Mouse (Mus musculus) limb, embryonic 14.5 days (tissue): ENCODE measurements around the gene Med23. TPM values are rescaled to one million over a fixed set of nuclear protein-coding genes. Genes with fewer than 3 reads are reported as not detected.

Experiments
- ATAC-seq: fragments of 200-750 bp; cut with Nextera tagmentation; 2 replicates; pipeline ENCODE4 v1.8.0; 2017; ENCODE audit warnings: low read depth, moderate number of reproducible peaks, moderate TSS enrichment; ENCODE audit not compliant: low FRiP score
- DNase-seq: peaks from one replicate; pipeline ENCODE4 v3.0.0-alpha.2; 2015; ENCODE audit warnings: low spot score
- H3K27ac ChIP-seq: fragments of 300-500 bp; sonication (generic); replicated peaks from 2 replicates; pipeline ENCODE4 v1.5.1; 2014; ENCODE audit warnings: low read depth, mild to moderate bottlenecking, low read length, moderate library complexity, mixed read lengths
- H3K27me3 ChIP-seq: fragments of 300-500 bp; sonication (generic); 2 replicates; pipeline ENCODE4 v1.6.1; 2014; ENCODE audit warnings: low read length, mixed read lengths; ENCODE audit not compliant: control insufficient read depth, insufficient read depth
- H3K36me3 ChIP-seq: fragments of 300-500 bp; sonication (generic); 2 replicates; pipeline ENCODE4 v1.6.1; 2014; ENCODE audit warnings: mild to moderate bottlenecking, low read length, moderate library complexity, mixed read lengths; ENCODE audit not compliant: control insufficient read depth, insufficient read depth
- H3K4me1 ChIP-seq: fragments of 300-500 bp; sonication (generic); 2 replicates; pipeline ENCODE4 v1.6.1; 2014; ENCODE audit warnings: antibody characterized with exemption, low read length, mixed read lengths; ENCODE audit not compliant: control insufficient read depth, insufficient read depth
- H3K4me2 ChIP-seq: fragments of 300-500 bp; sonication (generic); replicated peaks from 2 replicates; pipeline ENCODE4 v1.6.1; 2014; ENCODE audit warnings: low read depth, mild to moderate bottlenecking, low read length, moderate library complexity; ENCODE audit not compliant: severe bottlenecking
- H3K4me3 ChIP-seq: fragments of 300-500 bp; sonication (generic); replicated peaks from 2 replicates; pipeline ENCODE4 v1.5.1; 2014; ENCODE audit warnings: low read length
- H3K9ac ChIP-seq: fragments of 300-500 bp; sonication (generic); 2 replicates; pipeline ENCODE4 v1.6.1; 2014; ENCODE audit warnings: mild to moderate bottlenecking, low read depth, low read length, moderate library complexity; ENCODE audit not compliant: severe bottlenecking
- H3K9me3 ChIP-seq: fragments of 300-500 bp; sonication (generic); 2 replicates; pipeline ENCODE4 v1.6.1; 2016; ENCODE audit warnings: low read length; ENCODE audit not compliant: control insufficient read depth
- POLR2A ChIP-seq: fragments of 200-500 bp; IDR thresholded peaks from 2 replicates; pipeline ENCODE4 v1.8.0; 2012; ENCODE audit warnings: inconsistent platforms, mild to moderate bottlenecking, moderate library complexity, borderline replicate concordance; ENCODE audit not compliant: insufficient read depth, insufficient read length; ENCODE audit errors: extremely low read depth
- WGBS: fragments of 180-500 bp; shearing (Covaris S2); extraction: QIAGEN DNeasy Blood & Tissue Kit; methylation state at CpG from one replicate; pipeline ENCODE4 v1.1.7; 2014; 5-methylcytosine and 5-hydroxymethylcytosine counted together
- microRNA-seq: library from miRNA; unstranded; fragments of <30 nt; microRNA quantifications from one replicate; pipeline ENCODE4, GENCODE M21; 2016
- polyA plus RNA-seq, 2 experiments: library from polyadenylated mRNA; depleted of rRNA in 1 of 2; stranded (reverse) in 1 of 2; unstranded in 1 of 2; fragments of >200 nt; fragmentation: Nextera tagmentation in 1 of 2; extraction: Ambion mirVana in 1 of 2; gene quantifications; 2 replicates each; pipeline versions ENCODE4 v1.2.1 to v1.2.3; 2012 to 2014

Med23 gene
- polyA plus RNA-seq, 2 experiments = 23.6 to 40.7 TPM

DNA sequence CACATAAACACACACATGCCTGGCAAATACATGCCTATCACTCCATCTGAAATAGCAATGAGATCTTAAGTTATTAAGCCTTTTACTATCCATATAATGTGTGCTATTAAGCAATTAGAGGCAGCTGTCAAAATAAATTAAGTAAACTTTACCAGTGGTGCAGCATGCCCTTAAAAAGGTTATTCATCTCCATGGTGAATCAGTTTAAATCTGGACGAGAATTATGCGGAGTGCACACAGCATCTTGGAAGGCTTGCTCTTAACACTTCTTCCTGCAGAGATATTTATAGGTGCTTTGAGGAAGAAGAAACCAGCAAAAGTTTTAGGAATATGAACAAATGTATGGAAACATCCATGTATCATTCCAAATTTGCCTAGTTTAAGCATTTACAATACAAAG lies 92.1 kb downstream of the Med23 start:
- no peak for DNase-seq
- Histone ChIP-seq H3K4me2 (no peak overlapping the region), H3K4me3 (no peak overlapping the region), H3K4me1 (peaks cover 8% of the 10 kb centered on the region; the same call in 1 of the 2 replicates), H3K27me3 (no peaks in the 10 kb centered on the region), H3K27ac (no peak overlapping the region), H3K36me3 (no peaks in the 10 kb centered on the region), H3K9ac (no peak overlapping the region), H3K9me3 (no peaks in the 10 kb centered on the region)
- TF ChIP-seq POLR2A = no peak
- 45% methylated on average over 2 of the region's 2 CpGs for WGBS
- no peak for ATAC-seq

Small RNA genes within 50 kb of the gene (microRNA-seq; reads per million reads assigned to microRNA genes)
- gene Mir6905 = not detected

Other genes with a start within 250 kb of the Med23 start
- gene Enpp1, start 157.8 kb upstream of the Med23 start, polyA plus RNA-seq (2012; rRNA removed) = 7.2 and 7.5 TPM in 2 replicates
- 9.2 and 10.4 TPM in 2 replicates for gene Enpp1, start 157.8 kb upstream of the Med23 start, polyA plus RNA-seq (2014; fragmentation: Nextera tagmentation; extraction: Ambion mirVana)
- 4.5 and 6.0 TPM in 2 replicates for gene Enpp3, start 27.2 kb upstream of the Med23 start, polyA plus RNA-seq (2012; rRNA removed)
- gene Enpp3, start 27.2 kb upstream of the Med23 start, polyA plus RNA-seq (2014; fragmentation: Nextera tagmentation; extraction: Ambion mirVana) = 6.9 and 8.0 TPM in 2 replicates
- gene Arg1, start 57.5 kb downstream of the Med23 start, polyA plus RNA-seq (2012; rRNA removed) = 1.2 and 2.4 TPM in 2 replicates
- gene Arg1, start 57.5 kb downstream of the Med23 start, polyA plus RNA-seq (2014; fragmentation: Nextera tagmentation; extraction: Ambion mirVana) = 5.8 and 7.8 TPM in 2 replicates